Mouse (Mus musculus) gonadal fat pad, adult 2 months (tissue): ENCODE measurements around the gene Sat2. TPM values are rescaled to one million over a fixed set of nuclear protein-coding genes. Genes with fewer than 3 reads are reported as not detected.
"Not testable (repeated sequence)": the region's sequence is repeated elsewhere in the genome, so short reads cannot be mapped to it uniquely, and the experiment has no call there.

Experiments used
- DNase-seq: peaks from one replicate; pipeline ENCODE4 v3.0.0-alpha.2; 2012; ENCODE audit warnings: low read depth
- polyA plus RNA-seq: library from polyadenylated mRNA; depleted of rRNA; stranded (reverse); fragments of >200 nt; gene quantifications from 2 replicates; pipeline ENCODE4 v1.2.3, GENCODE M21; 2012

Gene Sat2
- polyA plus RNA-seq, 1 experiment, result 10.3 TPM

DNA sequence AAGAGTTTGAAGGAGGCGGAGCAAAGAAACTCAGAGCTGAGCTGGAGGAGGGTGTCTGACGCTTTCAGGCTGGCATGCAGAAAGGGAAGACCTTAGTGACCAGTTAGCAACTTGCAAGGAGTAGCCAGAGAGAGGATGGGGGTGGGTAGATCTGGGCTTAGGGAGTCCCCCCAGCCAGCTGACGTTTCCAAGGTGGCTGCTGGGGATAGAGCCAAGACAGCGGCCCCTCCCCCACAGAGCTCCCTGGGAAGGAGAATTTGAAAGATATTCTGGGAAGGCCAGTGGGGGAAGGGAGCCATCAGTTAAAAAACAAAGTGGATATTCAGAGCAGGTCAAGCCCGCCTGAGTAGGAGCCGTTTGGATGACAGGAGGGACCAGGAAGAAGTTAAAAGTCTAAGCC, 21.7 kb upstream of the Sat2 start:
- no peak for DNase-seq

DNA sequence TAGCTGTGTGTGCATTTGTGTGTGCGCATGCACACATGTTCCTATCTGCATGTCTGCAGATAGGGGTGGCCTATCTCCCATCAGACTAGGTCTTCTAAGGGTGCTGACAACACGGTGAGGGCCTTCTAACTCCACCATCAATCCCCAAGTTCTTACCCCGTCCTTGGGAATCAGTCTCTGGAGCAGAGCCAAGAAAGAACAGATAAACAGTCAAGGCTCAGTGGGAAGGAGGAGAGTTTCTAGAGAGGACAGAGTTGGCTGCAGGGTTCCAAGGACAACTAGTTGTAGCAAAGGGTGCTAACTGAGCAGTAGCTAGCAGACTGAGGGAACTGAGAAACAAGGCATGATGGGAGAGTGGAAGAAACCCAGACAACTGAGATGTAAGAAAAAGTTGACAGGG, 20.1 kb upstream of the Sat2 start:
- DNase-seq, result no peak

DNA sequence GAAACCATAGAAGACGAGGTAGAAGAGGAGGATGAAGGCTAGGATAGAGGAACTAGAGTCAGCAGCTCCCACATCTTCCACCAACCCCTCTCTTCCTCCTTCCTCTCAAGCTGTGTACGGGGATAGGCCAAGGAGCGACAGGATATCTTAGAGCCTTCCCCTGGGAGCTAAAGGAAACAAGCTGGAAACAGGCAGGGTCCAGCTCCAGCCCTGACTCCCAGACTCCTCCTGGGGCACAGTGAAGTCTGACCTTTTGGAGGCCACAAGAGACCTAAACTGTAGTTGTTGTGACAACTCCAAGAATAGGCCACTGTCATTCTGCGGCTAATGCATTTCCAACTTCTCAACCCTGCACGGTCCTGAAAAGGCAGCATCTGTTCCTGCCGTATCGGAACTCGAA, 18.3 kb upstream of the Sat2 start:
- DNase-seq, result no peak

DNA sequence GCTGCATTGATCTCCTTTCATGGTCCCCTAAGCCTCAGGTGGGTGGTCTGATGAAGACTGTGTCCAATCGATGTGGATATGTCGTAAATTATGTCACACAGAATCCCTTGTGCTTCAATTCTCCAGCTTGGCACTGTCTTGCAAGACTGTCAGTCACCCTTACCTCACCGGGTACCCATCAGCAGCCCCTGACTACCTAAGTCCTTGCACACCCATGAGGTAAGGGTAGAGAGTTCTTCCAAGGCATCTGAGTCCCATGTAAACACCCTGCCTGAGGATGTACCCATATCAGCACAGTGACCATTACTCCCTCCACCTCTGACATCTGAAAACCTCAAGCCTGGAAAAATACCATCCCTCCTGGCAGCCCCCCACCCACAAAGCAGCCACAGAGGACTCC, 17.5 kb upstream of the Sat2 start:
- no peak for DNase-seq

DNA sequence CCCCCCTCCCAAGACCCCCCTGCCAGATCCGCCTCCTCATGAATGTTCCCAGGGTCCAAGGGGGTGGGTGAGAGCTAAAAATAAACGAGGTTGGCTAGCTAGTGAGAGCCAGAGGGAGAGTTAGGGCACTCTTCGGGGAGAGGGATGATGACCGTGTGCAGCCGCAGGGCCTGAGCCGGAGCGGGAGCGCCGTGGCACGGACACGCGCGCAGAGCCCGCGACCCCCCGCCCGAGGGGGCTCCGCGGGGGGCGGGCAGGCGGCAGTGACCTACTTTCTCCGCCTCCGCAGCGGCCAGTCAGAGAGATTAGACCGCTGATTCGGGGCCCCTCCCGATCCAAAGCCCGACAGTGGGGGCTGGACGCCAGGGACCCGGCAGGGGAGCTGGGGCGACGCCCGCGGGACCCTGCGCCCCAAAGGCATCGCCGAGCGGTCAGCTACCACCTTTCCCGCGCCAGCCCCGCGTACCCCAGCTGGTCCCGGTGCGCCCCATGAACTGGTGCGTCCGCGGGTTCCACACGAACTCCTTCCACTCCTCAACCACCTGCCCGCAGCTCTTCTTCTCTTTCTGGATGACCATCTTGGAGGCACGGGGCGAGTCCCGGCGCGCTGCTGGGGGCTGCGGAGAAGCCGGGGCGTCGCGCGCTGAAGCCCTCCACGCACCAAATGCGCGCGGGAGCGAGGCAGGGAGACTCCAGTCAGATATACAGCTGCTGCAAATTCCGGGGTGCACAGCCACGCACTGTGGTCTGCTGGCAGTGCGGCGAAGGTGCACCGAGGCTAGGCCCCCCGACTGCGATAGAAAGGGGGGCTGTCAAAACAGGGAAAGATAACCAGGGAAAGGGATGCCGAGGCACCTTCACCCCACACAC, 16.8 kb upstream of the Sat2 start:
- DNase-seq, result no peak

DNA sequence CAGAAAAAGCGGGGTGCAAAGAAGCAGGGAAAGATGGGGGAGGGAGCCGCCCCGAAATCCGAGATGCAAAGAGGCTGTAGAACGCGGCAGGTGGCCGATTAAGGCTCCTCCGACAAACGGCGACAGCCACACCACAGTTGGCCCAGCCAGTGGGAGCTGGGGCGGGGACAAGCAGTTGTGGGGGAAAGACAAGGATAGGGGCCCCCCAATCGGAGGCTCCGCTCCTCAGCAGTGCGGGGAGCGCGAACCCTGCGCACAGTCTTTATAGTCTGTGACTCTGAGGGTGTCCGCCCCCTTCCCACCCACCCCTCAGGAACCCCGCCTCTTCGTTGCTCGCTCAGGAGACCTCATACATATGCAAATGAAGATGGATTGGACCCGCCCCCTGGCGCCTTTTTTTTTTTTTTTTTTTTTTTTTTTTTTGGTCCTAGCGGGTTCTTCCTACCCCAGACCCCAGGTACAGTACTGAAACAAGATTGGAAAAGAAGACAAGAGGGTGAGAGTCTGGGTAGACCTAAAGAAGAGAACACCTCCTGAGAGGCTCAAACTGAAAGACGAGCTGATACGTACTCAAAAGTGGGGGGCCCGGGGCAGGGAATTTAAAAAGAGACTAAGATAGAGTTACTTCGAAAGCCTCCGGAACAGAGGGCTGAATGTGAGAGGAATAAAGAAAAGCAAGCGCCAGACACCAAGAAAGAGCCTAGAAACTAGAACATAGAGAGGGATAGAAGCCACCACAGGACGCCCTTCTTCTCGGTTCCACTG, 15.9 kb upstream of the Sat2 start, which contains the start of gene Atp1b2:
TSS of gene Atp1b2 (minus strand) at position 217 of the 765 bp plus-strand sequence.
- no peak for DNase-seq

DNA sequence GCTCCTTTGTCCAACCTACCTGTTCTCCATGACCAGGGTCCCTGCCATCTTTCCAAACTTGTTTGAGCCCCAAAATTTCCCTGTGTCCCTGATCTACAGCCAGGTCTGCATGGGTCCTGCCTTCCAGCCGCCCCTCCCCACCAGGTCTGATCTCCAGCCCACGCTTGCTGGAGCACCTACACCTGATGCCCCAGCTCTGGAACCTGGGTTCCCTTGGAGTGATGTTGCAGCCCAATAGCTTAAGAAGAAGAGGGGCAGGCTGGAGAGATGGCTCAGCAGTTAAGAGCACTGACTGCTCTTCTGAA, 15.4 kb upstream of the Sat2 start:
- no peak for DNase-seq

DNA sequence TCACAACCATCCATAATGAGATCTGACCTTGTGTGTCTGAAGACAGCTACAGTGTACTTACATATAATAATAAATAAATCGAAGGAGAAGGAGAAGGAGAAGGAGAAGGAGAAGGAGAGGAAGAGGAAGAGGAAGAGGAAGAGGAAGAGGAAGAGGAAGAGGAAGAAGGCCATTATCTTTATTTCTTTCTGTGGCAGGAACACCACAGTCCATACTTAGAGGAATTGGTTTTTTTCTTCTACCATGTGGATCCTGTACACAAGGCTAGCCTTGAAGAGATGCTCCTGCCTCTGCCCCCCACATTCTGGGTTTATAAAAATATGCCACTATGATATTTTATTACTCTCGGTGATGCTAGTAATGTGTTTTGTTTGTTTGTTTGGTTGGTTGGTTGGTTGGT, 15.0 kb upstream of the Sat2 start:
- DNase-seq, result no peak

DNA sequence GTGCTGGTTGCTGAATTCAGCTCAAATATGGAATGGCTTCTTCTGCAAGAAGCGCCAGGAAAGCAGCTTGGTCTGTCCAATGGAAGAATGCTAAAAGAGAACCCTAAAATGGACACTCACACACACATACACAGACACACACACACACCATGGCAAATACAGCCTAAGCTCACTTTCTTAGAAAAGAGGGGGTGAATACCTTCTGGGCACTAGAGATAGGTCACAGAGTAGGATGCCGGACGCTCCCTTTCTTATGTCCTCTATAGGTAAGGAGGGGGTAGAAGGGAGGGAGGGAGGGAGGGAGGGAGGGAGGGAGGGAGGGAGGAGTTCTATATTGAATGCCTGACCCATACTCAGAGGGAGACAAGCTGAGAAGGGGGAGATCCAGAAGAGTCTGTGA, 13.3 kb upstream of the Sat2 start:
- no peak for DNase-seq

DNA sequence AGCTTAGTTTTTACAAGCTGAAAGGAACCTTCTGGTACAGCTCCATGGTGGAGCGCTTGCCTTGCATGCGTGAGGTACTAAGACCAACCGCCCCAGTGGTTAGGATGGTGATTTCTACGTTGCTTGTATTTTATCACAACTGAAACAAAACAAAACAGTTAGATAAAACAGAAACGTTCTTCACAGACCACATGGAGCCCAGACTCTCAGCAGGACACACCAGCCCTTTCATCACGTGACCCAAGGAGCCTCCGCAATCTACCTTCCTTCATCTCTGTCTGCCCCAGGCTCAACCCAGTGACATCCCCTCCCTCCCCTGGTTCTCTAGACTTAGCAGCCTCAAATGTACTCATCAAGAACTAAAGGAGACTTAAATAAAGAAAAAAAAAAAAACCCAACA, 12.4 kb upstream of the Sat2 start:
- DNase-seq, result no peak

DNA sequence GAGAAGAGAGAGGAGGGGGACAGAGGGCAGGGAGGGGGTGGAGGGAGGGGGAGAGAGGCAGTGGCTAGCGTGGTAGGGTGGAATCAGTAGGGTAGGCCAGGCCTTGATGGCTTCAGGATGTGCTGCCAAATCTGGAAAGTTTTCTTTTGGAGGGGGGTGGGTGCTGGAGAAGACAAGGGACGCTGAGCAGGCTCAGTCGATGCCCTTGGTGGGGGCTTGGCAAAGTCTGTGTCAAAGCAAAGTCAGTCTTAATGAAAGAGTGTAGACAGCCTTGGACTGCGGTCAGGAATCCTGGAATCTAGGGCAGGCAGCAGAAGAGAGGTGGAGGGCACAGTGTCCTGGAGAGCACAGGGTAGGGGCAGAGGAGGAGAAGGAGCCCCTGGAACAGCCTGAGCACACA, 10.9 kb upstream of the Sat2 start:
- no peak for DNase-seq

DNA sequence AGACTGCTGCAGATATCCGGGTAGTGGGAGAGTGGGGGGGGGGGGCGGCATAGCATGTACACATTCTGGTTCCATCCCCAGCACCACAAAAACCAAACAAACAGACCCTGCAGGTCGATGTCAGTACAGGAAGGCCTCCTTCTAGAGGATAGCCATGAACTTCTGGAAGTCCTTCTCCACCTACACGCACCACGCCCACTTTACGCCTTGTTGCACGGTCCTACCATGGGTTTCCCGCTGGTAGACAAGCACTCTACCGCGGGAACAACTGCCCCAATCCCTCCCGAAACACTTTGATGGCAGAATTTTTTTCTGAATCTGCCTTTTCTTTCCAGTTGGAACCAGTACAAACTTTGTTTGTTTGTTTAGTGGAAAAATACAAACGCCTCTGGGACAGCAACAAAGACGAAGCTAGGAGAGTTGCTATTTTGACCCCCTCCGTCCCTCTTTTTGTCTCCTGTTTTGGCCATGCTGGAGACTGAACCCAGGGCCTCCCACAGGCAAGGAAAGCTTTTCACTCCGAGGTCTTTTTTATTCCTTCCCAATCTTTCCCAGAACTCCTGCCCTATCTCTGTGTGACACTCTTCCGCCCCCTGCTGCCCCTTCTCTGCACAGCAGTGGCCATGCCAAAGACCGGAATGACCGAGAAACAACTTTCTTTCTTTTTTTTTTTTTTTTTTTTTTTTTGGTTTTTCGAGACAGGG, 8.1 kb upstream of the Sat2 start:
- no peak for DNase-seq

DNA sequence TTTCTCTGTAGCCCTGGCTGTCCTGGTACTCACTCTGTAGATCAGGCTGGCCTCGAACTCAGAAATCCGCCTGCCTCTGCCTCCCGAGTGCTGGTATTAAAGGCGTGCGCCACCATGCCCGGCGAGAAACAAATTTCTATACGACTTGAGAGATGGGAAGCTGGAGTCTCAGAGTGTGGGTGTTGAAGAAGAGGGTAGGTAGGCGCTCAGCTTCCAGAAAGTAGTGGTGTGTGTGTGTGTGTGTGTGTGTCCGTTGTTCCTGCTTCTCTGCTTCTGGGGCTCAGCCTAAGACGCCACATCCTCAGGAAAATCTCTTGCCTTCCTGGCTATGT, 7.6 kb upstream of the Sat2 start:
- not testable (repeated sequence) for DNase-seq

DNA sequence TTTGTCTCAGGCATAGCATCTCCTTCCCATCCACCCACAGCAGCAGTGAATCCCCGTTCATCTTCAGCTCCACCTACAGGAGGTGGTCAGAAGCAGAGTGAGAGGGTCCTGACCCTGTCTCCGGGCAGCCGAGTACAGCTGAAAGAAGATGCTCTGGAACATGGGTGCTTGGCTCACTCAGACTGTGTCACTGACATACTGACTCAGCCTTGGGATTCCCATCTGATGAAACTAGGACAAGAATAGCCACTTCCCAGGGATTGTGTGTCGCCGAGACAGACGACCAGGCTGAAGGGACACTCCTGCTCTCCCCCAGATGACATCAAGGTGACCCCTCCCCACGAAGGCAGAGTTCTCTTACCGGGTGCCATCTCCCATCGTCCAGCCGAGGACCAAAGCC, 5.0 kb upstream of the Sat2 start:
- DNase-seq, result no peak

DNA sequence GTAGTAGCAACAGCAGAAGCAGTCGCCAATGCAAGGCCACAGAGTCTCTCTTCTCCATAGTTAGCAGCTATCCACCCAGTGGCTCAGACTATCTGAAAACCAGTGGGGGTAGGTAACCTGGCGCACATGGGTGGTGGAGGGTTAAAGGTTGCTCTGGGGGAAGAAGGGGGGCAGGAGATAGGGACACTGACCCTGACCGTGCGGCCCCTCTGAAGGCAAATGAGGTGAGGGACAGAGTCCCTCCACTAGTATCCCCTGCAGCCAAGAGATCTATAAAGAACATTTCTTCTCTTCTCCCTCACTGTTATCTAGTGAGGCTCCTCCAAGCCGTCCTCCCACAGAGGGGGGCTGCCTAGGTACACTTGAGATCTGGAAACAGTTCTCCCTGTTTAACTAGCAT, 4.0 kb upstream of the Sat2 start, which contains the start of gene Shbg:
TSS of gene Shbg (minus strand) at position 101 of the 400 bp plus-strand sequence.
- no peak for DNase-seq

DNA sequence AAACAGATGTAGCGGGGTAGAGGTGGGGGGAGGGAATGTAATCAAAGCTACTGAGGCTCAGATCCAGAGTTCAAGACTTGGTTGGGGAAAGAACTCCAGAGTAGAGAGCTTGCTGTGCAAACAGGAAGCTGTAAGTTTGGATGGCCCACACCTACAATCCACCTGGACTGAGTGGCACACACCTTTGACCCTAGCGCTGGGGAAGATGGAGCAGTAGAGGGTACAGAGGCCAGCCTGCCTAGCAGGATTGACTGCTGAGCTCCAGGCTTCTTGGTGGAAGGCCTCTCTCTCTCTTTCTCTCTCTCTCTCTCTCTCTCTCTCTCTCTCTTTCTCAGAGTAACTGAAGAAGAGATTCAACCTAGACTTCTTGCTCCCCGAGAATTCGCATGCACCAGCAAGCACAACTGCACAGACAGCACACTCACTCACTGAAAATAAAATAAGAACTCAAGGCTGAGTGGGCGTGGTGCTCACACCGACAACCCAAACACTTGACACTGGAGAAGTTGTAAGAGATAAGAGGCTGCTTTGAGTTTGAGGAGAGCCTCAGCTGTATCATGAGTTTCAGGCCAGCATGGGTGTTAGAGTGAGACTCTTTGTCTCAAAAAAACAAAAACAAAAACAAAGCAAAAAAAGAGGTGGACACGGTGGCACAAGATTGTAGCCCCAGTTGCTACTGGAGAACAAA, 1.3 kb upstream of the Sat2 start:
- no peak for DNase-seq

DNA sequence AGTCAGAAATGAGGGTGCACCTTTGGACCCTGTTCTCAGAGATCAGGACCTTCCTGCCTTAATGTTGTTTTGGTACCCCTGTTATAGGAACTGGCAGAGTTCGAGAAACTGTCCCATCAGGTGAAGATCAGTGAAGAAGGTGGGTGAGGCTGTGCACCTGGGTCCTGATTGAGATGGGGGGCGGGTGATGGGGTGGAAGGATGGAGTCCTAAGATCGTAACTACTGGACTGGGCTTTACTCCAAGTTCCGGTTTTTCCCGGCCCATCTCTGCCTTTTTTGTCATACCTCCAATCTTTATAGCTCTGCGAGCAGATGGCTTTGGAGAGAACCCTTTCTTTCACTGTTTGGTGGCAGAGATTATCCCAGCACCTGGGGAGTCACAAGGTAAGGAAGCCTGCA, 582 bp downstream of the Sat2 start:
- no peak for DNase-seq

DNA sequence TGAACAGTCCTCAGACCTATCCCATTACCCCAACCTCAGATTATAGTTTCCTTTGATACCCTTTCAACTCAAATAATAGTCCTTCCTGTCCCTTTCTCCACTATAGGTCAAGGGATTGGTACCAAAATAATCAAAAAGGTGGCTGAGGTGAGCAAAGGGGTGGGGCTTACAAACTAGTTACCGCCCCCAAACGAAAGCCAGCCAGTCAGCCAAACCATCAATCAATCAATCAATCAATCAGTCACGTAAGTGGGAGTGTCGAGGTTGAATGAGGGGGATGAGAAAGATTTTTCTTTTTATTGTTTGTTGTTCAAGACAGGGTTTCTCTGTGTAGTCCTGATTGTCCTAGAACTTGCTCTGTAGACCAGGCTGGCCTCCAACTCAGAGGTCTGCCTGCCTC, 1.2 kb downstream of the Sat2 start:
- DNase-seq, result no peak

DNA sequence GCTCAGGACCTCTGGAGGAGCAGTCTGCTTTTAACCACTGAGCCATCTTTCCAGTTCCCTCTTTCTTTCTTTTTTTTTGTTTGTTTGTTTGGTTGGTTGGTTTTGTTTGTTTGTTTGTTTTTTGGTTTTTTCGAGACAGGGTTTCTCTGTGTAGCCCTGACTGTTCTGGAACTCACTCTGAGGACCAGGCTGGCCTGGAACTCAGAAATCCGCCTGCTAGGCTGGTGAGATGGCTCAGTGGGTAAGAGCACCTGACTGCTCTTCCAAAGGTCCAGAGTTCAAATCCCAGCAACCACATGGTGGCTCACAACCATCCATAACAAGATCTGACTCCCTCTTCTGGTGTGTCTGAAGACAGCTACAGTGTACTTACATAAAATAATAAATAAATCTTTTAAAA, 2.5 kb downstream of the Sat2 start:
- DNase-seq, result not testable (repeated sequence)

DNA sequence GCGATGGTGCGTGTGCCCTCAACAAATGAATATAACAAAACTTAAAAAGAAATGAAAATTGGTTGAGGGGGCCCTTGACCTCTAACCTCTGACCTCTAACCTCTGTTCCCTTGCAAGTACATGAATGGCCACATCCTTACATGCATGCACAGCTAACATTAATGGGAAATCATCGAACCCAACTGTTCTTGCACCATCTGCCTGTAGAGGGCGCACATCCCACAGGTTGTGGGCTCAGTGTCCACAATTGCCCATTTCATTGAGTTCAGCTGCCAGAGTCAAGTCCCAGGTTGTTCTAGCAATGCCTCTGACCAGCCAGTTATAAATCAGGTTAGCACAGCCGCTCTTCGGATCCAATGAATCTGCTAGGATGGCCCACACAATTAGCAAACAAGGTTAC, 6.5 kb downstream of the Sat2 start:
- DNase-seq, result no peak

DNA sequence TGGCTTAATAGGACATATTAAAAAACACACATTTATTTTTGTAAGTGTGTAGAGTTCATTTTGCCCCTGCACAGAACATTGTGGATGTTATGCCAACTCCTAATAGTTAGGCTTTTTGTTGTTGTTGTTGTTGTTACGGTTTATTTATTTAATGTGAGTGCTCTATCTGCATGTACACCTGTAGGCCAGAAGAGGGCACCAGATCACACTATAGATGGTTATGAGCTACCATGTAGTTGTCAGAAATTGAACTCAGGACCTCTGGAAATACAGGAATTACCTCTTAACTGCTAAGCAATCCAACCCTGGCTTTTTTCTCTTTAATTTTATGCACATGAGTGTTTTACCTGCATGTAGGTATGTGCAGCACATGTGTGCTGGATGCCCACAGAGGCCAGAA, 8.0 kb downstream of the Sat2 start:
- no peak for DNase-seq
